Mouse (Mus musculus): ENCODE measurements around the gene Grk3. TPM values are rescaled to one million over a fixed set of nuclear protein-coding genes. Genes with fewer than 3 reads are reported as not detected.

Grk3 gene
- polyA plus RNA-seq, 1 experiment: 33.9 TPM

DNA sequence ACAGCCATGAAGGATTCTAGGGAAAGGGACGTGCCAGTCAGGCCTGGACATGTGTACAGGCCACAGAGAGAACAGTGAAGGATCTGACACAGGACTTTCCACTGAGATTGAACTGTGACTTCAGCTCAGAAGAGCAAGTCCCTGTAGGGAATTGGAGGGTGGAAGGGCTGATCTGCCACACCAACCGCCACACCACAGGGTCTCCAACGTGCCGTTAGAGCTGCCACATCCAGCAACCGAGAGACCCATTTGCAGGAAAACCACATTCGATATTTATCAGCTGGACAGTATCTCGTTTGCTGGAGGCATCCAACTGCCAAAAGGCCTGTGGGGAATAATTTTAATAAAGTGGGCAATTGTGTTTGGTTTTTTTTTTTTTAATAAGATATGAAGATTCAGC, 35.9 kb downstream of the Grk3 start:
- TF ChIP-seq POLR2A (IDR thresholded peaks at IDR 0.05; ENCODE audit: borderline replicate concordance, low read depth, low read length) (no peak), CTCF (IDR thresholded peaks at IDR 0.05; ENCODE audit: low read depth, low read length) (no peak)
- Histone ChIP-seq H3K4me1 (ENCODE audit: control insufficient read depth, insufficient read depth, low read length) (no peaks in the 10 kb centered on the region), H3K4me3 (ENCODE audit: insufficient read depth, low read length) (no peak overlapping the region), H3K27ac (ENCODE audit: insufficient read depth, low read depth, low read length) (no peak overlapping the region)

DNA sequence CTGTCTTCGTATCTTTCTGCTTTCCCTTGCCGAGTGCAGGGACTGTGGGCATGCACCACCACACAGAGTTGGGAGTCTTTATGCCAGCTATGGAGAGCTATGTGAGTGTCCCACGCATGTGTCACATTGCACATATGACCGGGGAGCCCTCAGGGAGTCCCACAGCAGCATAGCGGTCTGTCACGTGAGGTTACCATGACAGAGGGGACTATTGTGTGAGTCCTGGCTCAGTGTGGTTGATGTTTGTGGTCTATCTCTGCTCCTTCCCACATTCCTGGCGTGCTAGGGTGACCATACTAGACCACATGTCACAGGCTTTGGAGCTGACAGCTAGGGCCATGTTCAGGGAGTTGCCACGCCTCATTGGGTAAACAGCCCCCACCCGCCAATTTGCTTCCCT, 36.4 kb downstream of the Grk3 start:
- no peak for TF ChIP-seq CTCF (IDR thresholded peaks at IDR 0.05; ENCODE audit: low read depth, low read length)
- no peak for TF ChIP-seq POLR2A (IDR thresholded peaks at IDR 0.05; ENCODE audit: borderline replicate concordance, low read depth, low read length)
- Histone ChIP-seq H3K27ac (ENCODE audit: insufficient read depth, low read depth, low read length) (no peak overlapping the region), H3K4me3 (ENCODE audit: insufficient read depth, low read length) (no peak overlapping the region), H3K4me1 (ENCODE audit: control insufficient read depth, insufficient read depth, low read length) (no peaks in the 10 kb centered on the region)

DNA sequence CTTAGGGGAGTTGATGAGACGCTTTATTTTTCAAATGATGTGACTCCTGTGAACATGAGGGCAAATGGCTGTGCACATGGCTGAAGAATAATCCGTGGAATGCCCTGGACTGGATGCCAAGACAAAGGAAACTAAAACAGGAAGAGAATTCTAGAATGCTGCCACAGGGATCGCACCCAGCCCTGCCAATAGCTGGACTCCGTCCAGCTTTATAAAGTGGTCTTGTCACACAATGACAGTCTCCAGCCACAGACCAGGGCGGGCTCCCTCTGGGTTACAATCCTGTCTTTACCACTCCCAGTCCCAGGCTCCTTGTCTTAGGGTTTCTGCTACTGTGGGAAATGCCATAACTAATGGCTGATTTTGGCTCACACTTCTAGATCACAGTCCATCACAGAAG, 38.5 kb downstream of the Grk3 start:
- Histone ChIP-seq H3K4me1 (ENCODE audit: control insufficient read depth, insufficient read depth, low read length) (peaks cover 14% of the 10 kb centered on the region), H3K27ac (ENCODE audit: insufficient read depth, low read depth, low read length) (no peak overlapping the region), H3K4me3 (ENCODE audit: insufficient read depth, low read length) (no peak overlapping the region)
- TF ChIP-seq CTCF (IDR thresholded peaks at IDR 0.05; ENCODE audit: low read depth, low read length) (no peak), POLR2A (IDR thresholded peaks at IDR 0.05; ENCODE audit: borderline replicate concordance, low read depth, low read length) (no peak)

DNA sequence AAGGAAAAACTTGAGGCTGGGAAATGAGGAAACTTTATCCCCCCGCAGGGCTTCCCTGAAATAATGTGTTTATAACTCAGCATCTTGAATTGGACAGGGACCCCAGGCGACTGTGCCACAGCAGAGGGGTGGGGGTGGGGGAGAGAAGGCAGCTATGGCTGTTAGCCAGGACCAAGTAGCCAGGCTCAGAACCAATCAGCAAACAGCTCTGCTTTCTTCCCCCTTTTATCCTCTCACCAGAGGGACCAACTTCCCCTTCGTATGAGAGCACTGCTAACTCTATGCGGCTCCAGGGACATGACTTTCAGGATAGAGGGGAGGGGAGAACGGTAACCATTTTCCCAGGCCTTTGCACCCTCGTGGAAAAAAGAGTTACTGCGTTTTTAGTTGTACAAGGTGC, 42.0 kb downstream of the Grk3 start:
- Histone ChIP-seq H3K27ac (ENCODE audit: insufficient read depth, low read depth, low read length) (no peak overlapping the region), H3K4me3 (ENCODE audit: insufficient read depth, low read length) (no peak overlapping the region), H3K4me1 (ENCODE audit: control insufficient read depth, insufficient read depth, low read length) (peaks cover 16% of the 10 kb centered on the region)
- no peak for TF ChIP-seq POLR2A (IDR thresholded peaks at IDR 0.05; ENCODE audit: borderline replicate concordance, low read depth, low read length)
- no peak for TF ChIP-seq CTCF (IDR thresholded peaks at IDR 0.05; ENCODE audit: low read depth, low read length)

DNA sequence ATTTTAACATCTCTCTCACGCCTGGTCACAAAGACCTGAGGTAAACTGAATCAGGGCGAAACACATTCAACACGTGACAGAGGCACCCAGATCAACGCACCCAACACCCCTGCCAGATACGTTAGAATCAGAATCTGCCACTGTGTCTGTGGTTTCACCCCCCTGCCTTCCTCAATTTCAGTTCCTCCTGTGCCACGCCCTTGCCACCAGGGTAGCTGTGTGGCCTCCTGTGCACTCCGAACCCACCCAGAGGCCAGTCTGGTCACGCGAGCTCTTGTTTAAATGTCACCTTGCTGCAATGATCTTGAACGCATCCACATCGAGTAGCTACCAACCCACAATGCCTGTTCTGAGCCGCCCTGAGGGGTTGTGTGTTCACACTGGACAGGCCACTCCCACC, 43.3 kb downstream of the Grk3 start:
- Histone ChIP-seq H3K4me1 (ENCODE audit: control insufficient read depth, insufficient read depth, low read length) (peaks cover 16% of the 10 kb centered on the region), H3K27ac (ENCODE audit: insufficient read depth, low read depth, low read length) (no peak overlapping the region), H3K4me3 (ENCODE audit: insufficient read depth, low read length) (no peak overlapping the region)
- TF ChIP-seq POLR2A (IDR thresholded peaks at IDR 0.05; ENCODE audit: borderline replicate concordance, low read depth, low read length): no peak
- TF ChIP-seq CTCF (IDR thresholded peaks at IDR 0.05; ENCODE audit: low read depth, low read length): no peak

DNA sequence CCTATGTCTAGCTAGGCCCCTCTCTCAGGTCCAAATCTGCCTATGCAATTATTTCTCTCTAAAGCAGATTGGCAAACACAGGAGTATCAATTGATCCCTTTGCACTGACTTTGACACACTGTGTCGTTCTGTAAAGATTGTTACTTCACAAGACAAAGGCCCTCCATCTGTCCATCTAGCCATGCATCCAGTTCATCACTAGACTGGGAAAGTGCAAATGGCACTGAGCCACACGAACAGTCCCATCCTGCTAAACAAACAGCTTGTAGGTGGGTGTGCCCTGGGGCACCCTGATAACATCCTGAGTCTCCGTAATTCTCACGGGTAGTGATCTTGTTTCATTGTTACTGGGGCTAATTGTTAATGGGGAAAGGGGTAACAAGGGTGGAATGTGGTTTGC, 52.1 kb downstream of the Grk3 start:
- Histone ChIP-seq H3K4me1 (ENCODE audit: control insufficient read depth, insufficient read depth, low read length) (no peaks in the 10 kb centered on the region), H3K27ac (ENCODE audit: insufficient read depth, low read depth, low read length) (no peak overlapping the region), H3K4me3 (ENCODE audit: insufficient read depth, low read length) (no peak overlapping the region)
- no peak for TF ChIP-seq POLR2A (IDR thresholded peaks at IDR 0.05; ENCODE audit: borderline replicate concordance, low read depth, low read length)

DNA sequence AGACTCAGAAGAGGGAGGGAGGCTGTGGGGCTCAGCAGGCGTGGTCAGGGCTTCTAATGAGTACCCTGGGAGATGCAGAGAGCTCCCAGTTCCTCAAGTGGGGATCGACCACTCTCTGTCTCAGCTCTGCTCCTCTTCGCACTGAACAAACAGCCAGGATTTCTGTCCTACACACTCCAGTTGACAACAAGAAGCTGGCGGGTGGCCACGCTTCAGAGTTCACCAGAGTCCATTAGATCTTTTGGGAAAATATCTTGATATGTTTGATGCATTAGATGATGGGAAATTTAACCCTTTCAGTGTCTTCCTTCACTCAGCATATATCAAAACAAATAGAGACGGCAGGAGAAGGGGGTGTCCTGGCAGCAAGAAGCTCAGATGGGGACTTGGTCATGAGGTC, 53.4 kb downstream of the Grk3 start:
- TF ChIP-seq POLR2A (IDR thresholded peaks at IDR 0.05; ENCODE audit: borderline replicate concordance, low read depth, low read length) (no peak), CTCF (IDR thresholded peaks at IDR 0.05; ENCODE audit: low read depth, low read length) (no peak)
- Histone ChIP-seq H3K27ac (ENCODE audit: insufficient read depth, low read depth, low read length) (no peak overlapping the region), H3K4me3 (ENCODE audit: insufficient read depth, low read length) (no peak overlapping the region), H3K4me1 (ENCODE audit: control insufficient read depth, insufficient read depth, low read length) (no peaks in the 10 kb centered on the region)

DNA sequence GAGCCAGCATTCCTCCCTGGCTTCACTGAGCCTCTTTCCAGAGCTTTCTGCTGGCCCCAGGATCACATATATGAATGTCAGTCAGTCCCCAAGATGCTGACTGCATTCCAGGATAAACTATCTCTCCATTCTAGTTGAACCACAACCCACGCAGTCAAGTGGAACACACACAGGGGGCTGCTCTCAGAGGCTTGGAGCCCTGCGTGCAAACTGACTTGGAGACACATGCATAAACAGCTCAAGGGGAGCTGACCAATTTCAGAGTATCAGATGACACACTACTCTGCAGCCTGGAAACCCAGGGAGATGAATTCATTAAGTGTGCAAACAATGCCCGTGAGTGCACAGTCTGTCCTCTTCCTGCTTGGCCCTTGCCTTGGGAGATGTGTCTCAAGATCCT, 54.7 kb downstream of the Grk3 start:
- H3K27ac ChIP-seq (ENCODE audit: insufficient read depth, low read depth, low read length): no peak overlapping the region
- TF ChIP-seq POLR2A (IDR thresholded peaks at IDR 0.05; ENCODE audit: borderline replicate concordance, low read depth, low read length): no peak
- no peak for TF ChIP-seq CTCF (IDR thresholded peaks at IDR 0.05; ENCODE audit: low read depth, low read length)
- no peak overlapping the region for H3K4me3 ChIP-seq (ENCODE audit: insufficient read depth, low read length)
- H3K4me1 ChIP-seq (ENCODE audit: control insufficient read depth, insufficient read depth, low read length): no peaks in the 10 kb centered on the region

DNA sequence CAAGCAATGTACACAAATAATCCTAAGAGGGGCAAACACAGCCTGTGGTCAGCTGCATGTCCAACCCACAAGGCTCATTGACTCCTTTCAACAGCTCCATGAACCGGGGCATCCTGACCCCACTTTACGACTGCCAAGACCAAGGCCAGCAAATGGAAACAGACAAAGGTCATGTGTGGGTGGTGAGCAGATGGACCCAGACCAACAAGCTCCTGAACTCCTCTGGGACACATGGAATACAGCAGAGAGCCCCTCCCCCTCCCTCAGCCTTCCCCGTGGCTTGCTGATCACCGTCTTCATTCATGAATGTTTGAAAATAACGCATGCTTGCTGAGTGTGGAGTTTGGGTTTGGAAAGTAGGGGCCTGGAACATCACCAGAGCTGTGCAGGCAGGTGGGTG, 57.3 kb downstream of the Grk3 start:
- no peak for TF ChIP-seq CTCF (IDR thresholded peaks at IDR 0.05; ENCODE audit: low read depth, low read length)
- no peak for TF ChIP-seq POLR2A (IDR thresholded peaks at IDR 0.05; ENCODE audit: borderline replicate concordance, low read depth, low read length)
- Histone ChIP-seq H3K4me3 (ENCODE audit: insufficient read depth, low read length) (no peak overlapping the region), H3K4me1 (ENCODE audit: control insufficient read depth, insufficient read depth, low read length) (no peaks in the 10 kb centered on the region), H3K27ac (ENCODE audit: insufficient read depth, low read depth, low read length) (no peak overlapping the region)

DNA sequence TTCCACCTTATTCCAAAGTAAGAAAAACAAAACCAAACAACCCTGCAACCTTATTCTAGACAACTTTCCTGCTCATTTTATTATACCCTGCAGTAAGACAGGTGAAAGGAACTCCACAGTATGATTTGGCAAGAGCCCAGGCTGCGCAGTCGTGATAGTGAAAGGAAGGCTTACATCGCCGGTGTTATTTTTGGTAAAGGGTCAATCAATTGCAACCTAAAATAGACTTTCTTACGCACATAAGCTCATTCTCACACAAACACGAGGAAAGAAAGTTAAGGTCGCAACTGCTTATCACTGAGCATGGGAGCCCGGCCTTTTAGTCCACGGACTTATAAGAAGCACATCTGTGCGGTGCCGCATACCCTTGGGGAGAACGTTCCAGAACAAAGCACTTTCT, 58.8 kb downstream of the Grk3 start:
- no peak for TF ChIP-seq POLR2A (IDR thresholded peaks at IDR 0.05; ENCODE audit: borderline replicate concordance, low read depth, low read length)
- no peak for TF ChIP-seq CTCF (IDR thresholded peaks at IDR 0.05; ENCODE audit: low read depth, low read length)
- no peak overlapping the region for H3K27ac ChIP-seq (ENCODE audit: insufficient read depth, low read depth, low read length)
- H3K4me3 ChIP-seq (ENCODE audit: insufficient read depth, low read length): no peak overlapping the region
- no peaks in the 10 kb centered on the region for H3K4me1 ChIP-seq (ENCODE audit: control insufficient read depth, insufficient read depth, low read length)

DNA sequence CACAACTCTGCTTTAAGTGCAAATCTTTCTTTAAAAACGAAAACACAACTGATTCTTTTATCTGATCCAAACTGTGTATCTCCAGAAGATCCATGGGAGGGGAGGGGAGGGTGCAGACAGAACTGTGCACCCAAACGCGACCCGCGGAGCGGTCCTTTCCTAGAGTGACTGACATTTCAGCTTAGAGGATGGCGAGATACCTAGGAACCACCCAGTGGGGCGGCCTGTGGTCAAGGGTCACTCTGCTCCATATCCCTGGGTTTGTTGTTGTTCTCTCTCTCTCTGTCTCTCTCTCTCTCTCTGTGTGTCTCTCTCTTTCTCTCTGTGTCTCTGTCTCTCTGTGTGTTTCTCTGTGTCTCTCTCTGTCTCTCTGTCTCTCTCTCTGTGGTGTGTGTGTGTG, 59.2 kb downstream of the Grk3 start:
- Histone ChIP-seq H3K4me1 (ENCODE audit: control insufficient read depth, insufficient read depth, low read length) (peaks cover 4% of the 10 kb centered on the region; the same call in 1 of the 2 replicates), H3K27ac (ENCODE audit: insufficient read depth, low read depth, low read length) (no peak overlapping the region), H3K4me3 (ENCODE audit: insufficient read depth, low read length) (no peak overlapping the region)
- TF ChIP-seq POLR2A (IDR thresholded peaks at IDR 0.05; ENCODE audit: borderline replicate concordance, low read depth, low read length) (no peak), CTCF (IDR thresholded peaks at IDR 0.05; ENCODE audit: low read depth, low read length) (no peak)
